Mouse (Mus musculus) forebrain, embryonic 13.5 days (tissue): ENCODE measurements around the gene Ift172. TPM values are rescaled to one million over a fixed set of nuclear protein-coding genes. Genes with fewer than 3 reads are reported as not detected.

Experiments
- ATAC-seq: fragments of 200-750 bp; cut with Nextera tagmentation; 2 replicates; pipeline ENCODE4 v1.8.0; 2017
- H3K27ac ChIP-seq: fragments of 300-500 bp; sonication (generic); 2 replicates; pipeline ENCODE4 v1.5.1; 2015; ENCODE audit warnings: inconsistent platforms, mild to moderate bottlenecking, moderate library complexity
- H3K27me3 ChIP-seq: fragments of 300-500 bp; sonication (generic); 2 replicates; pipeline ENCODE4 v1.6.1; 2015; ENCODE audit warnings: mild to moderate bottlenecking, inconsistent platforms
- H3K36me3 ChIP-seq: fragments of 300-500 bp; sonication (generic); 2 replicates; pipeline ENCODE4 v1.6.1; 2015; ENCODE audit warnings: mild to moderate bottlenecking, inconsistent platforms; ENCODE audit not compliant: poor library complexity, severe bottlenecking
- H3K4me1 ChIP-seq: fragments of 300-500 bp; sonication (generic); 2 replicates; pipeline ENCODE4 v1.6.1; 2015; ENCODE audit warnings: inconsistent platforms
- H3K4me2 ChIP-seq: fragments of 300-500 bp; sonication (generic); 2 replicates; pipeline ENCODE4 v1.6.1; 2015; ENCODE audit warnings: inconsistent platforms, mild to moderate bottlenecking, moderate library complexity
- H3K4me3 ChIP-seq: fragments of 300-500 bp; sonication (generic); 2 replicates; pipeline ENCODE4 v1.5.1; 2015; ENCODE audit warnings: mild to moderate bottlenecking, inconsistent platforms
- H3K9ac ChIP-seq: fragments of 300-500 bp; sonication (generic); 2 replicates; pipeline ENCODE4 v1.6.1; 2015; ENCODE audit warnings: mild to moderate bottlenecking, inconsistent platforms
- H3K9me3 ChIP-seq: fragments of 300-500 bp; sonication (generic); replicated peaks from 2 replicates; pipeline ENCODE4 v1.6.1; 2016; ENCODE audit warnings: inconsistent platforms
- WGBS: fragments of 180-500 bp; shearing (Covaris S2); methylation state at CpG from one replicate; pipeline ENCODE4 v1.1.7; 2015; 5-methylcytosine and 5-hydroxymethylcytosine counted together
- polyA plus RNA-seq: library from polyadenylated mRNA; unstranded; fragments of >200 nt; fragmentation: Nextera tagmentation; extraction: Ambion mirVana; gene quantifications from 2 replicates; pipeline ENCODE4 v1.2.1, GENCODE M21; 2015

Ift172 gene
- polyA plus RNA-seq, 1 experiment from 2014 or later = 29.6 TPM

DNA sequence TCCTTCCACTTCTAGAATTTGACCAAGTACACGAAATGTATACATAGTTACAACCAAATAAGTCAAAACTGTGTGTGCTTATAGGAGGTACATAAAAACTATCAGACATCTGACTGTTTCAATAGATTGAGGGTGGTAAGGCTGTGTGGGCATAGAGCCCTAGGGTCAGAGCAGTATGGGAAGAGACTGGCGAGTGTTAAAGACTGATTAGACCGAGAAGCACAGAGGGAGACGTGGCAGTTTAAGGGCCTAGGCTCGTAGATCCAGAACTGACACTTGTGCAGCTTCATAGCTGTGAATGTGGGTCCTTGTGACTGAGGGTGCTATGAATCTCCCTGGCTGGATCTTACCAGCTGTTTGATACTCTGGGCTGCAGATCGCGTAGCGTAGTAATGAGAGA is 36.0 kb downstream of the Ift172 start:
- Histone ChIP-seq H3K4me3 (no peak overlapping the region), H3K9me3 (no peaks in the 10 kb centered on the region), H3K27ac (no peak overlapping the region), H3K27me3 (no peaks in the 10 kb centered on the region), H3K4me1 (peaks cover 13% of the 10 kb centered on the region), H3K36me3 (peaks cover 90% of the 10 kb centered on the region), H3K4me2 (no peak overlapping the region), H3K9ac (no peak overlapping the region)
- no peak for ATAC-seq
- 90% methylated on average over 8 of the region's 8 CpGs for WGBS

DNA sequence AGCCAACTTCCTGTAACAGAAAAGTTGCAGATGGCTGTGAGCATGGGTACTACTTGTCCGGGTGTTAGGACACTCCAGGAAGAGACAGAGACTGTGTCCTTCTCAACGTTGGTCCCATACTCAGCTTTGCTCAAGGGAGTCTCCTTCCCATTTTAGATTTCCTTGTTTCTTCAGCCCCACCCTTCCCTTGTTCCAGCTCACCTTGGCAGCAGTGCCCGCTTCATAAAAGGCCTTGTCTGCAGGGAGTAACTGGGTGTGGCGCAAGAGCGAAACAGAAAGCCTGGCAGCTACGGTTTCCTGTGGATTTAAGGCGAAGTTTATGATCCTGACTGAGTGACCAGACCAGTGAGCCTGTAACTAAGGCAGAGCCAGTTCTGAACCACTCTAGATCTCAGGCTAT is 36.5 kb downstream of the Ift172 start:
- H3K4me1 ChIP-seq = peaks cover 13% of the 10 kb centered on the region
- H3K4me2 ChIP-seq = no peak overlapping the region
- H3K27ac ChIP-seq = no peak overlapping the region
- no peaks in the 10 kb centered on the region for H3K9me3 ChIP-seq
- H3K27me3 ChIP-seq = no peaks in the 10 kb centered on the region
- no peak overlapping the region for H3K9ac ChIP-seq
- H3K36me3 ChIP-seq = peaks cover 90% of the 10 kb centered on the region
- H3K4me3 ChIP-seq = no peak overlapping the region
- no peak for ATAC-seq
- WGBS = 88% methylated on average over 7 of the region's 7 CpGs

- no peak overlapping the region for H3K4me2 ChIP-seq
- no peak for ATAC-seq
- WGBS = 95% methylated on average over 8 of the region's 8 CpGs
- no peak overlapping the region for H3K27ac ChIP-seq
- H3K36me3 ChIP-seq = peaks cover 90% of the 10 kb centered on the region
- no peak overlapping the region for H3K4me3 ChIP-seq
- no peaks in the 10 kb centered on the region for H3K27me3 ChIP-seq
- no peak overlapping the region for H3K9ac ChIP-seq
- H3K9me3 ChIP-seq = no peaks in the 10 kb centered on the region
- H3K4me1 ChIP-seq = peaks cover 13% of the 10 kb centered on the region
Measured at GRCm38 (mm10) chr5:31253806-31254205, 37.1 kb downstream of the Ift172 start.

- H3K4me3 ChIP-seq = no peak overlapping the region
- ATAC-seq = no peak
- no peak overlapping the region for H3K4me2 ChIP-seq
- peaks cover 13% of the 10 kb centered on the region for H3K4me1 ChIP-seq
- H3K36me3 ChIP-seq = peaks cover 92% of the 10 kb centered on the region
- no peaks in the 10 kb centered on the region for H3K27me3 ChIP-seq
- no peak overlapping the region for H3K27ac ChIP-seq
- H3K9me3 ChIP-seq = no peaks in the 10 kb centered on the region
- 85% methylated on average over 16 of the region's 16 CpGs for WGBS
- no peak overlapping the region for H3K9ac ChIP-seq
Measured at GRCm38 (mm10) chr5:31252795-31253545, 37.9 kb downstream of the Ift172 start.

DNA sequence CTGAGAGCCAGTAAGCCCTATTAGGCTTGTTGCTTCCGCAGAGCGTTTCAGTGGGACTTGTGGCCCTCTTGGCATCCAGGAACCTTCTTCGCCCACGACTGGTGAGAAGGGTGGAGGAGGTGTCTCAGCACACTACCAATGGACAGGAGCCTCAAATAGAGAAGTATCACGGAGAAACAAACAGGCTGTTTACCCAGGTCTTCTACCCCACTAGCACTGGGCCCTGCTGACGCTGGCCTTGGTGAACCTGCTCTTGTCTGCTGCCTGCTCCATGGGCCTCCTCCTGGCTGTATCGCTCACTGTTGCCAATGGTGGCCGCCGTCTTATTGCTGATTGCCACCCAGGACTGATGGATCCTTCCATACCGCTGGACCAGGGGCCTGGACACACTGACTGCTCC is 38.8 kb downstream of the Ift172 start:
- Histone ChIP-seq H3K36me3 (peaks cover 94% of the 10 kb centered on the region), H3K27me3 (no peaks in the 10 kb centered on the region), H3K4me1 (peaks cover 13% of the 10 kb centered on the region), H3K4me3 (no peak overlapping the region), H3K4me2 (peak overlapping the region; percentile 50; the same call in 1 of the 2 replicates), H3K9ac (no peak overlapping the region), H3K9me3 (no peaks in the 10 kb centered on the region), H3K27ac (no peak overlapping the region)
- 0 out of 2 replicates have a peak, but pooled peaks have one; percentile 7 for ATAC-seq
- WGBS = 41% methylated on average over 10 of the region's 10 CpGs

DNA sequence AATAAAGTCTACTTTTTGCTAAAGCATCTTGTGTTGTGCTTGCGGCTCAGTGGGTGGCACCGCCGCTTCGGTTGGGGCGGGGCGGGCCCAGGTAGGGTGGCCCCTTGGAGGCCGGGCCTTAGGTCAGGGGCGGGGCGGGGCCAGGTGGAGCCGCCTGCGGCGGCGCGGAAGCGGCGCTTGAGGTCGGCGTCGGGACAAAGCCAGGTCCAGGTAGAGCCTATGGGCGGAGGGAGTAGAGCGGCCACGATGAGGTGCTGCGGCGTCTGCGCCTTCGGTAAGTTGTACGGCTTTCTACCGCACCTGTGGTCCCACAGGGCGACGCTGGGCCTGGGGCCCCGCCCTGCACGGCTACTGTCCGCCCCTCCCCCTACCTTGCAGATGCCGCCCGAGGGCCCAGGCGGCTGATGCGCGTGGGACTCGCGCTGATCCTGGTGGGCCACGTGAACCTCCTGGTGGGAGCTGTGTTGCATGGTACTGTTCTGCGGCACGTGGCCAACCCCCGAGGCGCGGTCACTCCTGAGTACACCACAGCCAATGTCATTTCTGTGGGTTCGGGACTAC is 39.3 kb downstream of the Ift172 start, which contains the start of gene Krtcap3:
TSS of gene Krtcap3 (plus strand) at position 151 of the 561 bp plus-strand sequence.
- 9% methylated on average over 46 of the region's 47 CpGs for WGBS
- H3K27me3 ChIP-seq = no peaks in the 10 kb centered on the region
- peaks cover 97% of the 10 kb centered on the region for H3K36me3 ChIP-seq
- peak within 1 kb of the TSS; percentile 24 for H3K4me3 ChIP-seq
- no peak within 1 kb of the TSS for H3K27ac ChIP-seq
- peak within 1 kb of the TSS; percentile 47 for H3K9ac ChIP-seq
- peak; percentile 63 for ATAC-seq
- peak within 1 kb of the TSS; percentile 50 for H3K4me2 ChIP-seq
- peaks cover 13% of the 10 kb centered on the region for H3K4me1 ChIP-seq
- H3K9me3 ChIP-seq = no peaks in the 10 kb centered on the region

DNA sequence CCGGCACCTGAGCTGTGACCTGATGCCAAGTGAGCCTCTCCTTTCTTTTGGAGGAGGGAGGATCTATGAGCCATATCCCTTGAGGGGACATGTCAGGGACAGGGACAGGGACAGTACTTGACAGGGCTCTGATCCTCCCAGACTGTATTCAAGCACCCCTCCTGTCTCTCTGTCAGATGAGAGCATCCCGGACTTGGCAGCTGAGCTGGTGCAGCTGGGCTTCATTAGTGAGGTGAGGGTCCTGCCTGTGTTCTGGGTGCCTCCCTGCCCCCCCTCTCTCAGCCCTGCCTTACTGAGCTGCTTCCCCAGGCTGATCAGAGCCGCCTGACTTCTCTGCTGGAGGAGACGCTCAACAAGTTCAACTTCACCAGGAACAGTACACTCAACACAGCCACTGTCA is 40.2 kb downstream of the Ift172 start:
- no peak overlapping the region for H3K27ac ChIP-seq
- H3K4me2 ChIP-seq = no peak overlapping the region
- WGBS = 56% methylated on average over 4 of the region's 4 CpGs
- peak; percentile 52; the same call in 1 of the 2 replicates for ATAC-seq
- H3K36me3 ChIP-seq = peaks cover 98% of the 10 kb centered on the region
- no peak overlapping the region for H3K4me3 ChIP-seq
- peaks cover 13% of the 10 kb centered on the region for H3K4me1 ChIP-seq
- no peaks in the 10 kb centered on the region for H3K9me3 ChIP-seq
- H3K27me3 ChIP-seq = no peaks in the 10 kb centered on the region
- H3K9ac ChIP-seq = peak overlapping the region; percentile 47; the same call in 1 of the 2 replicates

DNA sequence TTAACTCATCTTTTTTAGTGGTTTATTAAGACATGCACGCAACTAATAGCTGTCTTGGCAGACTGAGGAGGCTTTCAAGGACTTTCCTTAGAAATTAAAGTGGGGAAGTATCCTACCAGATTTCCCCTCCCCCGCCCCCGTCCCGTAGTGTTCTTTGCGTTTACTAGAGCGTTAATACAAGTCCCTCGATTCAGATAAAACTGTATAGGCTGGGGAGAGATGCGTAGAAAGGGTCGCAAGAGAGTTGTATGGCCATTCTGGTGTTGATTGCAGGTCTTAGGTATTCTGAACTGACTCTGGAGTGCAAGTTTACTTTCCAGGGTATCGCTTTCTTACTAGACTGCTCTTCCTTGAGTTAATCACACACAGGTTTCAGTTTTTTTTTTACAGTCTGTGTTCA is 48.7 kb downstream of the Ift172 start:
- H3K36me3 ChIP-seq = peaks cover 36% of the 10 kb centered on the region
- H3K4me1 ChIP-seq = peaks cover 16% of the 10 kb centered on the region
- H3K4me2 ChIP-seq = peak overlapping the region; percentile 89
- H3K27ac ChIP-seq = no peak overlapping the region
- no peaks in the 10 kb centered on the region for H3K9me3 ChIP-seq
- H3K27me3 ChIP-seq = no peaks in the 10 kb centered on the region
- WGBS = 16% methylated on average over 10 of the region's 10 CpGs
- H3K9ac ChIP-seq = peak overlapping the region; percentile 94
- H3K4me3 ChIP-seq = peak overlapping the region; percentile 92
- no peak for ATAC-seq

GRCm38 (mm10) chr5:31241522-31242034 is 49.3 kb downstream of the Ift172 start:
- ATAC-seq = no peak
- Histone ChIP-seq H3K27ac (peak overlapping the region; percentile 95), H3K36me3 (peaks cover 30% of the 10 kb centered on the region), H3K4me3 (peak overlapping the region; percentile 92), H3K4me1 (peaks cover 16% of the 10 kb centered on the region), H3K9me3 (0 out of 2 replicates have a peak, but pooled peaks cover under 1% of the 10 kb centered on the region), H3K9ac (peak overlapping the region; percentile 94), H3K27me3 (no peaks in the 10 kb centered on the region), H3K4me2 (peak overlapping the region; percentile 89)
- WGBS = 0% methylated on average over 13 of the region's 13 CpGs

GRCm38 (mm10) chr5:31240637-31241521 is 50.0 kb downstream of the Ift172 start, which contains the start of the genes Nrbp1 and Gm9970:
TSS of gene Nrbp1 (plus strand) at chr5:31240864.
TSS of gene Gm9970 (minus strand) at chr5:31241232.
- peak within 1 kb of the TSS; percentile 89 for H3K4me2 ChIP-seq
- H3K9ac ChIP-seq = peak within 1 kb of the TSS; percentile 94
- peaks cover 23% of the 10 kb centered on the region for H3K36me3 ChIP-seq
- no peaks in the 10 kb centered on the region for H3K27me3 ChIP-seq
- peaks cover 8% of the 10 kb centered on the region; the same call in 1 of the 2 replicates for H3K9me3 ChIP-seq
- under 1% methylated on average over 49 of the region's 103 CpGs for WGBS
- H3K4me1 ChIP-seq = peaks cover 16% of the 10 kb centered on the region
- peak within 1 kb of the TSS; percentile 95 for H3K27ac ChIP-seq
- peak; percentile 99 for ATAC-seq
- peak within 1 kb of the TSS; percentile 92 for H3K4me3 ChIP-seq

DNA sequence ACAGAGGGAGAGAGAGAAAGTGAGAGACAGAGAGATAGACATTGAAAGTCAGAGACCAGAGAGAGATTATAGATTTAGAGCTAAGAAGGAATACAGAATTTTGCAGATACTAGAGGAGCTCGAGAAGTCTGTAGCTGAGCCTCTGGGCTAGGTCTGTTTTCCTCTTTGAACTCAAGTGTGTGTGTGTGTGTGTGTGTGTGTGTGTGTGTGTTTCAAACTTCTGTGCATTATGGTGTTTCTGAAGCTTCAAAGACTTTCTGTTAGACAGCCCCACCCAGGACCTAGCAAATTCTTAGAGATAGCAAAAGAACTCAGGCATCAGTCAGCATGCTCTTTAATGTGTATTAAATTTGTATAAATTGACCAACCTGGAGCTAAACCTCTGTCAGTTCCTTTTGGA is 64.3 kb downstream of the Ift172 start:
- Histone ChIP-seq H3K27ac (no peak overlapping the region), H3K36me3 (no peaks in the 10 kb centered on the region), H3K9ac (no peak overlapping the region), H3K4me3 (no peak overlapping the region), H3K9me3 (no peaks in the 10 kb centered on the region), H3K27me3 (no peaks in the 10 kb centered on the region), H3K4me1 (no peaks in the 10 kb centered on the region), H3K4me2 (no peak overlapping the region)
- WGBS = 67% methylated on average over 1 of the region's 1 CpGs
- no peak for ATAC-seq
